In the genomic region with DNA sequence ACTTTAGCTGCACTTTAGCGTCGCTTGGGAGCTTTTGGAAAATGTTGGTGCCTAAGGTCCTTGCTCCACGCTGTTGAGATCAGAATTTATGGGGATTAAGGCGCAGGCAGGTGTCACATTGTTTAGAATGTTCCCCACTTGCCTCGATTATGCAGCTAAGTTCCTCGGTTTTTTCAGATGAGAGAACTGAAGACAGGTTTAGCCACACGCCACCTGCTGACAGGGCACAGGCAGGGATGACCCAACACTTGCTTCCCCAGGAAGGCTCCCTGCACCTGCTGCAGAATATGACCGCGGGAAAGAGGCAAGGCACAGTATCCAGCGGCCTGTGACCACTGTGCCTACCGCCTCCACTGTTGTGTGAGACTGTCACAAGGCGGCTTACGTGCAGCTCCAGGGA, we compare ENCODE assay signal across 22 mouse cellular contexts. TPM values are rescaled to one million over a fixed set of nuclear protein-coding genes. Genes with fewer than 3 reads are reported as not detected.
A peak's percentile ranks its signal among the peaks of the same experiment; 100 is the strongest.
DNase-seq lines count a peak whose midpoint lies in the region; ATAC-seq and TF ChIP-seq lines count a peak whose summit lies in the region.
"Had no signal": no experiment of that assay in that cellular context is flagged by ENCODE, and none has a peak within 500 bp of the region (broad histone marks: within the 10 kb centered on the region; RNA-seq: fewer than 3 reads in every experiment).

No protein-coding gene starts in this region.

- TF ChIP-seq CTCF in lung, adult 2 months (IDR thresholded peaks at IDR 0.05; ENCODE audit: insufficient read depth, low read length): no peak

- H3K9ac ChIP-seq in liver, embryonic 11.5 days (ENCODE audit: low read depth, low read length): no peak overlapping the region
- H3K9ac ChIP-seq: embryonic facial prominence, embryonic 13.5 days; forebrain, embryonic 12.5 days; heart, embryonic 12.5 days had no signal

- intact Hi-C loops in left cerebral cortex, postnatal 25 days (cut with DNase I): no loop called here

- no peak overlapping the region for H3K4me3 ChIP-seq in liver, embryonic 11.5 days (ENCODE audit: low read depth, low read length)
- H3K4me3 ChIP-seq in lung, adult 2 months (replicated peaks; ENCODE audit: extremely low read depth, low read depth, low read length): no peak overlapping the region
- H3K4me3 ChIP-seq: embryonic facial prominence, embryonic 13.5 days; forebrain, embryonic 12.5 days; gastrocnemius, adult 2 months; heart, embryonic 12.5 days; hindbrain, embryonic 10.5 days had no signal

- peaks cover 32% of the 10 kb centered on the region for H3K4me1 ChIP-seq in liver, embryonic 11.5 days (replicated peaks; ENCODE audit: control insufficient read depth, insufficient read depth, low read length)
- H3K4me1 ChIP-seq in lung, adult 2 months (ENCODE audit: control insufficient read depth, insufficient read depth, low read length): no peaks in the 10 kb centered on the region
- H3K4me1 ChIP-seq: embryonic facial prominence, embryonic 13.5 days; hindbrain, embryonic 10.5 days had no signal

- ATAC-seq in liver, embryonic 11.5 days (replicated peaks; ENCODE audit: low FRiP score): no peak
- ATAC-seq: hindbrain, embryonic 16.5 days had no signal

- WGBS in liver, embryonic 11.5 days: 81% methylated on average over 13 of the region's 13 CpGs
- 82% methylated on average over 13 of the region's 13 CpGs for WGBS in lung, adult 2 months

- no peaks in the 10 kb centered on the region for H3K27me3 ChIP-seq in liver, embryonic 11.5 days (replicated peaks; ENCODE audit: control insufficient read depth, insufficient read depth, low read length)
- H3K27me3 ChIP-seq: embryonic facial prominence, embryonic 13.5 days; forebrain, embryonic 12.5 days; heart, embryonic 12.5 days had no signal

- H3K36me3 ChIP-seq in liver, embryonic 11.5 days (ENCODE audit: control insufficient read depth, insufficient read depth, low read length): peaks cover 10% of the 10 kb centered on the region

- no peak overlapping the region; the same call in 1 of the 2 replicates for H3K27ac ChIP-seq in liver, embryonic 11.5 days (ENCODE audit: low read depth, low read length)
- H3K27ac ChIP-seq: embryonic facial prominence, embryonic 13.5 days; forebrain, embryonic 12.5 days; gastrocnemius, adult 2 months had no signal

- DNase-seq in liver (peak; percentile 23), ES-CJ7 (ENCODE audit: low read depth, low spot score) (peak; percentile 70), ZHBTc4 (ENCODE audit: low read depth, low spot score) (peak; percentile 56)
- no peak for DNase-seq in liver, embryonic 11.5 days (ENCODE audit: low spot score)
- peak; percentile 37 for DNase-seq in thymus, postnatal 0 days (ENCODE audit: low spot score)
- DNase-seq in thymus, postnatal 14 days: no peak
- no peak for DNase-seq in lung, adult 2 months
- DNase-seq in left cerebral cortex, postnatal 25 days (ENCODE audit: low spot score in 2 of 2): no peak
- DNase-seq: adrenal gland, postnatal 10 days; cerebellum, adult 11 months; cerebellum, adult 9-10 months; cerebellum, postnatal 25 days; gastrocnemius, adult 2 months; gastrocnemius, postnatal 25 days had no signal

- TF ChIP-seq POLR2A in lung, adult 2 months (IDR thresholded peaks at IDR 0.05; ENCODE audit: borderline replicate concordance, extremely low read depth, low read depth, low read length): no peak

- H3K9me3 ChIP-seq in liver, embryonic 11.5 days (ENCODE audit: control insufficient read depth, low read length): no peaks in the 10 kb centered on the region
- H3K9me3 ChIP-seq: embryonic facial prominence, embryonic 13.5 days; forebrain, embryonic 12.5 days; heart, embryonic 12.5 days; hindbrain, embryonic 10.5 days had no signal

- H3K4me2 ChIP-seq in liver, embryonic 11.5 days: no peak overlapping the region
- H3K4me2 ChIP-seq: embryonic facial prominence, embryonic 13.5 days; forebrain, embryonic 12.5 days; heart, embryonic 12.5 days had no signal

RNA-seq across cellular contexts. Expression of gene Rpl7l1, which starts 33.8 kb away (rescaled TPM):
- 195 and 201 TPM in 2 replicates for polyA plus RNA-seq in liver, embryonic 11.5 days (2014; fragmentation: Nextera tagmentation; extraction: Ambion mirVana)
- polyA plus RNA-seq in thymus, postnatal 0 days (2015; fragmentation: Nextera tagmentation; extraction: Ambion mirVana): 136 and 137 TPM in 2 replicates
- 14.3 and 21.6 TPM in 2 replicates for polyA plus RNA-seq in lung, adult 2 months (2012; rRNA removed)
- 10 to 100 TPM; 45.7 to 51.9 TPM for total RNA-seq in left cerebral cortex, postnatal 25 days (2021)

RNA-seq across cellular contexts. Expression of gene Bicral, which starts 42.0 kb away (rescaled TPM):
- 6.3 and 7.4 TPM in 2 replicates for polyA plus RNA-seq in liver, embryonic 11.5 days (2014; fragmentation: Nextera tagmentation; extraction: Ambion mirVana)
- polyA plus RNA-seq in thymus, postnatal 0 days (2015; fragmentation: Nextera tagmentation; extraction: Ambion mirVana): 4.5 and 5.6 TPM in 2 replicates
- 11.8 and 16.3 TPM in 2 replicates for polyA plus RNA-seq in lung, adult 2 months (2012; rRNA removed)
- 10 to 100 TPM; 41.6 to 49.7 TPM for total RNA-seq in left cerebral cortex, postnatal 25 days (2021)

RNA-seq across cellular contexts. Expression of gene 2310039H08Rik, which starts 43.9 kb away (rescaled TPM):
- 76.6 and 82.5 TPM in 2 replicates for polyA plus RNA-seq in liver, embryonic 11.5 days (2014; fragmentation: Nextera tagmentation; extraction: Ambion mirVana)
- 112 and 116 TPM in 2 replicates for polyA plus RNA-seq in thymus, postnatal 0 days (2015; fragmentation: Nextera tagmentation; extraction: Ambion mirVana)
- polyA plus RNA-seq in lung, adult 2 months (2012; rRNA removed): 65.3 and 79.1 TPM in 2 replicates
- 10 to 100 TPM in 1 of 2 experiments, 1 to 10 TPM in 1; 5.7 to 10.8 TPM for total RNA-seq in left cerebral cortex, postnatal 25 days (2021)

RNA-seq across cellular contexts. Expression of gene Ptcra, which starts 52.8 kb away (rescaled TPM):
- 0.94 and 1.0 TPM in 2 replicates for polyA plus RNA-seq in liver, embryonic 11.5 days (2014; fragmentation: Nextera tagmentation; extraction: Ambion mirVana)
- 118 and 120 TPM in 2 replicates for polyA plus RNA-seq in thymus, postnatal 0 days (2015; fragmentation: Nextera tagmentation; extraction: Ambion mirVana)
- not detected in 2 replicates for polyA plus RNA-seq in lung, adult 2 months (2012; rRNA removed)
- total RNA-seq in left cerebral cortex, postnatal 25 days (2021): not detected
- total RNA-seq: adrenal gland, postnatal 10 days; gastrocnemius, adult 2 months; gastrocnemius, postnatal 25 days; granulocyte monocyte progenitor cell, adult 5-6 weeks; heart, adult 8-10 months; heart, postnatal 25 days had no signal
- polyA plus RNA-seq: hindbrain, embryonic 16.5 days had no signal

Comparison
In these comparisons a context has a peak if more than half of its experiments do, and no peak if none do; other contexts are left out.
1. DNase-seq: peak in liver (single experiment), thymus, postnatal 0 days (single experiment), ES-CJ7 (single experiment) and ZHBTc4 (single experiment); none in liver, embryonic 11.5 days (single experiment), thymus, postnatal 14 days (single experiment), lung, adult 2 months (single experiment) and left cerebral cortex, postnatal 25 days (0 of 2).